12 mouse cellular contexts compared by ENCODE assay signal in the genomic region with DNA sequence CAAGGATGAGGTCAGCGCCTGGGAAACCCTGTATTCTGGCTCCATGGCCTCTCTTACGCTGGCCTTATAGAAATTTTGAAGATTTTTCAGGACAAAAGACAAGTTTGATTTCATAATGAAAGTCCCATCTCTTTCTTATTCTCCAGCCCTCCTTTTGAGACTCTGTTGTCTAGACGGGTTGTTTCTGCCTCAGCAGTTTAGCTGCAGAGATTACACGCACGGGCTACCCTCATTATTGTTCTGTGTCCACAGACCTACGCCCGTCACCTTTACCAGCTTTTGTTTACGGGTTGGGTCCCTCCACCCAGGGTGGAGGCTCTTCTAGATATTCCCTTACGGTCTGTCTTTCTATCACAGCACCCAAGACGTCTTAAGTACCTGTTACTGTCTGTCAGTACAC. TPM values are rescaled to one million over a fixed set of nuclear protein-coding genes. Genes with fewer than 3 reads are reported as not detected.
DNase-seq lines count a peak whose midpoint lies in the region; ATAC-seq and TF ChIP-seq lines count a peak whose summit lies in the region.
"Had no signal": no experiment of that assay in that cellular context is flagged by ENCODE, and none has a peak within 500 bp of the region (broad histone marks: within the 10 kb centered on the region; RNA-seq: fewer than 3 reads in every experiment).

No protein-coding gene starts in this region.

- no peak for ATAC-seq in heart, embryonic 13.5 days (ENCODE audit: extremely low read depth, insufficient number of reproducible peaks, low FRiP score, low TSS enrichment)
- no peak for ATAC-seq in neural tube, embryonic 11.5 days (ENCODE audit: insufficient read depth, low FRiP score, low TSS enrichment)
- no peak for ATAC-seq in limb, embryonic 12.5 days (ENCODE audit: insufficient number of reproducible peaks, insufficient read depth, low FRiP score, low TSS enrichment, low read depth)
- ATAC-seq in stomach, postnatal 0 days (ENCODE audit: low FRiP score, low TSS enrichment), result no peak

- WGBS in heart, embryonic 13.5 days, result 70% methylated on average over 10 of the region's 10 CpGs
- WGBS in neural tube, embryonic 11.5 days, result 53% methylated on average over 10 of the region's 10 CpGs
- WGBS in limb, embryonic 12.5 days, result 80% methylated on average over 10 of the region's 10 CpGs
- 48% methylated on average over 10 of the region's 10 CpGs for WGBS in stomach, postnatal 0 days

- H3K27ac ChIP-seq in heart, embryonic 13.5 days (replicated peaks), result peak overlapping the region; percentile 100
- H3K27ac ChIP-seq in neural tube, embryonic 11.5 days (ENCODE audit: low read depth, low read length), result no peak overlapping the region
- H3K27ac ChIP-seq in limb, embryonic 12.5 days, result no peak overlapping the region
- peak overlapping the region; percentile 85 for H3K27ac ChIP-seq in stomach, postnatal 0 days (replicated peaks)
- H3K27ac ChIP-seq: embryonic facial prominence, embryonic 13.5 days; midbrain, embryonic 12.5 days had no signal

- intact Hi-C loops in heart, postnatal 10 days (cut with DNase I), result loop anchor here (5.0 kb wide), 1 partner anchor 93 kb away; a partner anchor contains a TSS

- H3K4me3 ChIP-seq in heart, embryonic 13.5 days, result peak overlapping the region; percentile 4
- no peak overlapping the region for H3K4me3 ChIP-seq in neural tube, embryonic 11.5 days (ENCODE audit: low read depth, low read length)
- H3K4me3 ChIP-seq in limb, embryonic 12.5 days (replicated peaks), result no peak overlapping the region
- H3K4me3 ChIP-seq in stomach, postnatal 0 days (ENCODE audit: low read depth, low read length), result no peak overlapping the region
- H3K4me3 ChIP-seq: midbrain, embryonic 12.5 days had no signal

- no peak for TF ChIP-seq CTCF in stomach, postnatal 0 days (IDR thresholded peaks at IDR 0.05; ENCODE audit: low read depth)

- H3K4me1 ChIP-seq in heart, embryonic 13.5 days, result peaks cover 86% of the 10 kb centered on the region
- H3K4me1 ChIP-seq in neural tube, embryonic 11.5 days (ENCODE audit: control insufficient read depth, insufficient read depth, low read length), result peaks cover 26% of the 10 kb centered on the region
- H3K4me1 ChIP-seq in limb, embryonic 12.5 days (replicated peaks), result peaks cover 69% of the 10 kb centered on the region
- peaks cover 9% of the 10 kb centered on the region; the same call in 1 of the 2 replicates for H3K4me1 ChIP-seq in stomach, postnatal 0 days (replicated peaks; ENCODE audit: control insufficient read depth, insufficient read depth)

- peak; percentile 17 for TF ChIP-seq EP300 in stomach, postnatal 0 days (optimal IDR thresholded peaks at IDR 0.05)

- H3K9ac ChIP-seq in heart, embryonic 13.5 days, result peak overlapping the region; percentile 20
- 0 out of 2 replicates have a peak overlapping the region, but pooled peaks have one; percentile 14 for H3K9ac ChIP-seq in neural tube, embryonic 11.5 days (ENCODE audit: low read length)
- H3K9ac ChIP-seq in limb, embryonic 12.5 days (replicated peaks), result no peak overlapping the region
- peak overlapping the region; percentile 43 for H3K9ac ChIP-seq in stomach, postnatal 0 days (ENCODE audit: low read length)
- H3K9ac ChIP-seq: embryonic facial prominence, embryonic 13.5 days; midbrain, embryonic 12.5 days had no signal

- DNase-seq in heart, postnatal 10 days, result no peak
- no peak for DNase-seq in neural tube, embryonic 11.5 days (ENCODE audit: low spot score)
- DNase-seq in neural tube, embryonic 10.5 days (ENCODE audit: extremely low spot score, low spot score), result no peak
- DNase-seq in stomach, postnatal 0 days (ENCODE audit: low spot score), result no peak
- DNase-seq in cerebellum, adult 18-20 months, result no peak
- DNase-seq: gastrocnemius, postnatal 10 days; kidney, postnatal 4 days; right cerebral cortex, adult 18-20 months had no signal

- H3K36me3 ChIP-seq in heart, embryonic 13.5 days, result peaks cover 91% of the 10 kb centered on the region
- peaks cover 12% of the 10 kb centered on the region for H3K36me3 ChIP-seq in neural tube, embryonic 11.5 days (ENCODE audit: control insufficient read depth, insufficient read depth, low read length)
- H3K36me3 ChIP-seq in limb, embryonic 12.5 days, result peaks cover 34% of the 10 kb centered on the region
- H3K36me3 ChIP-seq in stomach, postnatal 0 days (ENCODE audit: control insufficient read depth, insufficient read depth, low read length), result peaks cover 19% of the 10 kb centered on the region

- H3K9me3 ChIP-seq in heart, embryonic 13.5 days, result peaks cover 6% of the 10 kb centered on the region; the same call in 1 of the 2 replicates
- peaks cover 6% of the 10 kb centered on the region for H3K9me3 ChIP-seq in neural tube, embryonic 11.5 days (ENCODE audit: control insufficient read depth, low read length)
- H3K9me3 ChIP-seq in limb, embryonic 12.5 days, result peaks cover 5% of the 10 kb centered on the region
- no peaks in the 10 kb centered on the region for H3K9me3 ChIP-seq in stomach, postnatal 0 days (ENCODE audit: control insufficient read depth, low read length)

- H3K4me2 ChIP-seq in heart, embryonic 13.5 days, result peak overlapping the region; percentile 93
- peak overlapping the region; percentile 0; the same call in 1 of the 2 replicates for H3K4me2 ChIP-seq in neural tube, embryonic 11.5 days (ENCODE audit: low read depth)
- H3K4me2 ChIP-seq in limb, embryonic 12.5 days, result peak overlapping the region; percentile 84; the same call in 1 of the 2 replicates
- H3K4me2 ChIP-seq in stomach, postnatal 0 days (replicated peaks; ENCODE audit: low read depth), result peak overlapping the region; percentile 69
- H3K4me2 ChIP-seq: midbrain, embryonic 12.5 days had no signal

- no peaks in the 10 kb centered on the region for H3K27me3 ChIP-seq in heart, embryonic 13.5 days (replicated peaks)
- no peaks in the 10 kb centered on the region for H3K27me3 ChIP-seq in neural tube, embryonic 11.5 days (ENCODE audit: control insufficient read depth, insufficient read depth, low read length)
- H3K27me3 ChIP-seq in limb, embryonic 12.5 days, result no peaks in the 10 kb centered on the region
- no peaks in the 10 kb centered on the region for H3K27me3 ChIP-seq in stomach, postnatal 0 days (ENCODE audit: control insufficient read depth, insufficient read depth, low read length)
- H3K27me3 ChIP-seq: embryonic facial prominence, embryonic 13.5 days; midbrain, embryonic 12.5 days had no signal

RNA-seq across cellular contexts. Expression of a gene that starts 9.3 kb away (rescaled TPM):
- 3,954 and 4,354 TPM in 2 replicates for polyA plus RNA-seq in heart, embryonic 13.5 days (2015; fragmentation: Nextera tagmentation; extraction: Ambion mirVana)
- 1,000 to 10,000 TPM; 9,258 to 9,439 TPM for total RNA-seq in heart, postnatal 10 days (2021)
- polyA plus RNA-seq in neural tube, embryonic 11.5 days (2014; fragmentation: Nextera tagmentation; extraction: Ambion mirVana), result 364 and 445 TPM in 2 replicates
- polyA plus RNA-seq in limb, embryonic 12.5 days (2016; fragmentation: Nextera tagmentation; extraction: Ambion mirVana), result 555 and 579 TPM in 2 replicates
- 1,738 and 2,538 TPM in 2 replicates for polyA plus RNA-seq in stomach, postnatal 0 days (2015; fragmentation: Nextera tagmentation; extraction: Ambion mirVana)

Comparison
In these comparisons a context has a peak if more than half of its experiments do, and no peak if none do; other contexts are left out.
1. H3K27ac ChIP-seq: peak in heart, embryonic 13.5 days (single experiment) and stomach, postnatal 0 days (single experiment); none in neural tube, embryonic 11.5 days (single experiment) and limb, embryonic 12.5 days (single experiment).
2. H3K4me2 ChIP-seq: peak in every context shown above with its lines; median percentile 93 in heart, embryonic 13.5 days; 84 in limb, embryonic 12.5 days; 69 in stomach, postnatal 0 days; 0 in neural tube, embryonic 11.5 days.